Comparison of ENCODE assay signal across 22 mouse cellular contexts in genomic region chr2:142559946-142560345, GRCm38 (mm10).
A peak's percentile ranks its signal among the peaks of the same experiment; 100 is the strongest.
DNase-seq lines count a peak whose midpoint lies in the region; ATAC-seq and TF ChIP-seq lines count a peak whose summit lies in the region.
"Had no signal": no experiment of that assay in that cellular context is flagged by ENCODE, and none has a peak within 500 bp of the region (broad histone marks: within the 10 kb centered on the region; RNA-seq: fewer than 3 reads in every experiment).

No protein-coding gene starts in this region.

- TF ChIP-seq POLR2A in brain, embryonic 14.5 days (IDR thresholded peaks at IDR 0.05; ENCODE audit: borderline replicate concordance, extremely low read depth, insufficient read depth, insufficient read length, poor library complexity, severe bottlenecking), result no peak

- H3K36me3 ChIP-seq in hindbrain, embryonic 12.5 days, result no peaks in the 10 kb centered on the region
- H3K36me3 ChIP-seq in hindbrain, embryonic 13.5 days, result no peaks in the 10 kb centered on the region
- H3K36me3 ChIP-seq: embryonic facial prominence, embryonic 12.5 days; kidney, embryonic 15.5 days; limb, embryonic 12.5 days; liver, embryonic 12.5 days had no signal

- H3K9me3 ChIP-seq in hindbrain, embryonic 12.5 days (replicated peaks), result no peaks in the 10 kb centered on the region
- H3K9me3 ChIP-seq in hindbrain, embryonic 13.5 days, result no peaks in the 10 kb centered on the region
- H3K9me3 ChIP-seq: embryonic facial prominence, embryonic 12.5 days; kidney, embryonic 15.5 days; limb, embryonic 12.5 days; liver, embryonic 12.5 days had no signal

- peak; percentile 20; the same call in 1 of the 2 replicates for ATAC-seq in hindbrain, embryonic 12.5 days (ENCODE audit: low FRiP score)
- ATAC-seq in hindbrain, embryonic 13.5 days (ENCODE audit: low FRiP score), result no peak
- ATAC-seq: activated CD4-positive, CD25-positive, alpha-beta regulatory T cell, adult 4 months; liver, embryonic 12.5 days had no signal

- no peak overlapping the region for H3K27ac ChIP-seq in hindbrain, embryonic 12.5 days
- no peak overlapping the region for H3K27ac ChIP-seq in hindbrain, embryonic 13.5 days
- H3K27ac ChIP-seq: embryonic facial prominence, embryonic 12.5 days; heart, adult 2 months; kidney, embryonic 15.5 days; limb, embryonic 12.5 days; liver, embryonic 12.5 days; stomach, postnatal 0 days had no signal

- H3K4me2 ChIP-seq in hindbrain, embryonic 12.5 days (replicated peaks), result no peak overlapping the region
- no peak overlapping the region for H3K4me2 ChIP-seq in hindbrain, embryonic 13.5 days
- H3K4me2 ChIP-seq: embryonic facial prominence, embryonic 12.5 days; kidney, embryonic 15.5 days; limb, embryonic 12.5 days; liver, embryonic 12.5 days had no signal

- no peak overlapping the region for H3K4me3 ChIP-seq in hindbrain, embryonic 12.5 days
- no peak overlapping the region for H3K4me3 ChIP-seq in hindbrain, embryonic 13.5 days
- H3K4me3 ChIP-seq: embryonic facial prominence, embryonic 12.5 days; heart, adult 2 months; kidney, embryonic 15.5 days; limb, embryonic 12.5 days; liver, embryonic 12.5 days had no signal

- DNase-seq in embryo, embryonic 10 days (ENCODE audit: low spot score), result peak; percentile 12
- DNase-seq in embryo, embryonic 9.5 days (ENCODE audit: extremely low spot score), result no peak
- DNase-seq in brain, embryonic 14.5 days (ENCODE audit: low read depth), result peak; percentile 73
- peak; percentile 68 for DNase-seq in mesoderm, embryonic 11.5 days (ENCODE audit: low read depth, low spot score)
- DNase-seq in heart, adult 9 months (ENCODE audit: low spot score in 2 of 2), result no peak
- DNase-seq in ovary, adult 18-20 months (ENCODE audit: low spot score), result no peak
- DNase-seq: adrenal gland, adult 8-10 months; cerebellum, adult 8-10 months; gastrocnemius, postnatal 36 days; heart, adult 2 months; kidney, adult 11 months; kidney, postnatal 4 days; lung, adult 18-20 months; lung, postnatal 10 days had no signal

- peaks cover 3% of the 10 kb centered on the region; the same call in 1 of the 2 replicates for H3K4me1 ChIP-seq in hindbrain, embryonic 12.5 days
- H3K4me1 ChIP-seq in hindbrain, embryonic 13.5 days (replicated peaks), result 0 out of 2 replicates have a peak, but pooled peaks cover 8% of the 10 kb centered on the region
- H3K4me1 ChIP-seq: embryonic facial prominence, embryonic 12.5 days; kidney, embryonic 15.5 days; liver, embryonic 12.5 days had no signal

- no peaks in the 10 kb centered on the region for H3K27me3 ChIP-seq in hindbrain, embryonic 12.5 days
- no peaks in the 10 kb centered on the region for H3K27me3 ChIP-seq in hindbrain, embryonic 13.5 days
- H3K27me3 ChIP-seq: embryonic facial prominence, embryonic 12.5 days; kidney, embryonic 15.5 days; limb, embryonic 12.5 days; liver, embryonic 12.5 days had no signal

- no peak for TF ChIP-seq CTCF in brain, embryonic 14.5 days (IDR thresholded peaks at IDR 0.05; ENCODE audit: borderline replicate concordance, extremely low read depth, insufficient read depth, insufficient read length)

- H3K9ac ChIP-seq in hindbrain, embryonic 12.5 days, result no peak overlapping the region
- no peak overlapping the region for H3K9ac ChIP-seq in hindbrain, embryonic 13.5 days
- H3K9ac ChIP-seq: embryonic facial prominence, embryonic 12.5 days; kidney, embryonic 15.5 days; limb, embryonic 12.5 days; liver, embryonic 12.5 days had no signal

Comparison
In these comparisons a context has a peak if more than half of its experiments do, and no peak if none do; other contexts are left out.
1. DNase-seq: peak in embryo, embryonic 10 days (single experiment), brain, embryonic 14.5 days (single experiment) and mesoderm, embryonic 11.5 days (single experiment); none in embryo, embryonic 9.5 days (single experiment), heart, adult 9 months (0 of 2) and ovary, adult 18-20 months (single experiment).